Comparison of ENCODE assay signal across 32 mouse cellular contexts in the genomic region with DNA sequence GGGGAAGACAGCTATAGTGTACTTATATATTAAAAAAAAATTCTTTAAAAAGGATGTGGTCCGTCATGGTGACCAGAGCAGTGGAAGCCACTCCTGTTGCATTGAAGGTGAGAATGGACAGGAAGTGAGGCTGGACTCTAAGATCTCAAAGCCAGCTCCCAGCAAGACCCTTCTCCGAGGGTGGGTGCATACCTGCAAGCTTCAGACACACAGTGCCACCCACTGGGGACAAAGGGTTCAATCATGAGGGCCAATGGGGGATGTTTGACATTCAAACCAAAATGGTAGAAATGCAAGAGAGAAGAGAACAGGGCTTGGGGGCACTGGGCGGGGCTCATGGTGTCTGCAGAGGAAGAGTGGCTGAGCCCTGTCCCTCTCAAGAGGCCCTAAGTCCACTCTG. TPM values are rescaled to one million over a fixed set of nuclear protein-coding genes. Genes with fewer than 3 reads are reported as not detected.
DNase-seq lines count a peak whose midpoint lies in the region; TF ChIP-seq lines count a peak whose summit lies in the region.
"Had no signal": no experiment of that assay in that cellular context is flagged by ENCODE, and none has a peak within 500 bp of the region (broad histone marks: within the 10 kb centered on the region; RNA-seq: fewer than 3 reads in every experiment).

No protein-coding gene starts in this region.

- TF ChIP-seq CTCF in gastrocnemius, adult 2 months (IDR thresholded peaks at IDR 0.05): peak; percentile 8; the same call in 1 of the 2 replicates
- TF ChIP-seq CTCF in layer of hippocampus, adult 2 months (conservative IDR thresholded peaks at IDR 0.05): 0 out of 2 replicates have a peak, but pooled peaks have one; percentile 18

- intact Hi-C loops in gastrocnemius, adult 2 months (cut with DNase I): no loop called here

- no peak overlapping the region for H3K4me3 ChIP-seq in gastrocnemius, adult 2 months
- H3K4me3 ChIP-seq in layer of hippocampus, adult 2 months: no peak overlapping the region
- H3K4me3 ChIP-seq: embryonic facial prominence, embryonic 10.5 days; embryonic facial prominence, embryonic 15.5 days; forebrain, embryonic 13.5 days; heart, embryonic 10.5 days; heart, embryonic 15.5 days; hindbrain, embryonic 12.5 days; limb, embryonic 13.5 days had no signal

- no peak overlapping the region for H3K27ac ChIP-seq in gastrocnemius, adult 2 months
- H3K27ac ChIP-seq in layer of hippocampus, adult 2 months: no peak overlapping the region
- H3K27ac ChIP-seq: embryonic facial prominence, embryonic 10.5 days; embryonic facial prominence, embryonic 15.5 days; forebrain, embryonic 13.5 days; heart, embryonic 10.5 days; heart, embryonic 15.5 days; hindbrain, embryonic 12.5 days; hindbrain, postnatal 0 days; limb, embryonic 13.5 days; macrophage had no signal

- DNase-seq in gastrocnemius, adult 2 months: no peak
- DNase-seq in gastrocnemius, adult 8-10 months (ENCODE audit: low spot score in 2 of 2): no peak
- no peak for DNase-seq in layer of hippocampus, adult 2 months (ENCODE audit: low spot score in 2 of 2)
- DNase-seq in layer of hippocampus, adult 11-12 months (ENCODE audit: low spot score): no peak
- DNase-seq in R1 (ENCODE audit: low read depth, low spot score): peak; percentile 31
- DNase-seq in right cerebral cortex, postnatal 36 days (ENCODE audit: low spot score in 2 of 2): no peak
- no peak for DNase-seq in T-cell, adult 2 months (ENCODE audit: low spot score)
- DNase-seq: adrenal gland, postnatal 25 days; cerebellum, adult 8-10 months; cerebellum, postnatal 25 days; heart, postnatal 36 days; kidney, postnatal 25 days; midbrain, embryonic 14.5 days; right cerebral cortex, postnatal 25 days; spleen, adult 18-20 months; thymus, adult 18-20 months; thymus, postnatal 25 days had no signal

RNA-seq across cellular contexts. Expression of gene Prf1, which starts 20.9 kb away (rescaled TPM):
- total RNA-seq in gastrocnemius, adult 2 months (2021): not detected
- not detected for total RNA-seq in gastrocnemius, adult 8-10 months (2022)
- not detected for total RNA-seq in layer of hippocampus, adult 2 months (2021)
- total RNA-seq: gastrocnemius, adult 18-20 months; gastrocnemius, postnatal 4 days; hindbrain, postnatal 0 days; layer of hippocampus, adult 8-10 months; layer of hippocampus, postnatal 25 days; left cerebral cortex, adult 8-10 months; left cerebral cortex, postnatal 36 days had no signal

RNA-seq across cellular contexts. Expression of gene Adamts14, which starts 45.3 kb away (rescaled TPM):
- total RNA-seq in gastrocnemius, adult 2 months (2021): 1 to 10 TPM in 1 of 2 experiments, under 1 TPM in 1; 0.43 to 1.5 TPM
- total RNA-seq in gastrocnemius, adult 8-10 months (2022): under 1 TPM; 0.31 to 0.58 (median 0.47) TPM
- total RNA-seq in layer of hippocampus, adult 2 months (2021): 1 to 10 TPM in 1 of 2 experiments, under 1 TPM in 1; 0.92 to 1.5 TPM
